Mouse (Mus musculus): ENCODE measurements at regions not wholly inside any gene's neighbourhood (a gene's known extent, or its start where the extent isn't known, plus 50 kb on each side); places are given as distances from the start of the nearest gene placed in this dataset.

DNA sequence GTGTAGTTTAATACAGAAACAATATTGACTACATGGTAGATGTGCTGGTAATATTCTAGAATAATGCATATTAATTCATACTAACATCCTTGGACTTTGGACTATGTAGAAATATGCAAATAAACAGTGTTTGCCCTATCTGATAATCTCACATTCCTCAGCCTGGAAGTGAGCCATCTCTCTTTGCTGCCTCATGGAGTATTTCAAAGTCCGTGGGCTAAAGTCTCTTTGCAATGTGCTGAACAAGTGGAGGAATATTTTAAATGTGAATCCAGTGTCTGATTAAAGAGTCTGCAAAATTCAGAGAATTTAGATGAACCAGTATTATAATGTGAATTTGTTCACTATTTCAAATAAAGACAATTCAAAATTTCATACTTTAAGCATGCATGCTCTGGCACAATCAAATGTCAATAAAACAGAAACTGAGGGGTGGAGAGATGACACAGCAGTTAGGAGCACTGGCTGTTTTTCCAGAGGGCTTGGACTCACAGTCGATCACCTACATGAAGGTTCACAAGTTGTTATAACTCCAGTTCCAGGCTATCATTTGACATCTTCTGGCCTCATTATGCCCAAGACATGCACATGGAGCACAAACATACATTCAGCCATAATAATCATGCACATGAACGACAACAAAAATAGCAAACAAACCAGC, 487.6 kb upstream of the Adamts5 start:
- peak; percentile 98 for DNase-seq (ENCODE audit: extremely low read depth, low read depth, low spot score)
- TF ChIP-seq CTCF (IDR thresholded peaks at IDR 0.05; ENCODE audit: low read depth, low read length) = no peak
- no peak for TF ChIP-seq POLR2A (IDR thresholded peaks at IDR 0.05; ENCODE audit: extremely low read depth, insufficient read depth, low read length)

GRCm38 (mm10) chr16:86388128-86388527, 486.5 kb upstream of the Adamts5 start:
- Histone ChIP-seq H3K27ac (replicated peaks; ENCODE audit: insufficient read depth, low read depth, low read length) (no peak overlapping the region), H3K36me3 (ENCODE audit: control insufficient read depth, insufficient read depth, low read length) (no peaks in the 10 kb centered on the region), H3K4me1 (ENCODE audit: control insufficient read depth, insufficient read depth, low read length) (peaks cover 4% of the 10 kb centered on the region; the same call in 1 of the 2 replicates), H3K4me3 (ENCODE audit: insufficient read depth, low read depth, low read length) (no peak overlapping the region), H3K27me3 (ENCODE audit: control insufficient read depth, insufficient read depth, low read length) (no peaks in the 10 kb centered on the region), H3K9ac (ENCODE audit: low read depth, low read length) (no peak overlapping the region), H3K79me2 (ENCODE audit: control insufficient read depth, insufficient read depth, low read length) (no peaks in the 10 kb centered on the region)
- TF ChIP-seq POLR2A (IDR thresholded peaks at IDR 0.05; ENCODE audit: extremely low read depth, insufficient read depth, low read length) (no peak), CTCF (IDR thresholded peaks at IDR 0.05; ENCODE audit: low read depth, low read length) (no peak)
- no peak for DNase-seq (ENCODE audit: extremely low read depth, low read depth, low spot score)
- 88% methylated on average over 1 of the region's 1 CpGs for WGBS

More for the DNA sequence above, 487.6 kb upstream of the Adamts5 start:
- H3K4me3 ChIP-seq (ENCODE audit: insufficient read depth, low read depth, low read length) = no peak overlapping the region; the same call in 1 of the 2 replicates
- H3K36me3 ChIP-seq (ENCODE audit: control insufficient read depth, insufficient read depth, low read length) = no peaks in the 10 kb centered on the region
- peak overlapping the region; percentile 54 for H3K27ac ChIP-seq (replicated peaks; ENCODE audit: insufficient read depth, low read depth, low read length)
- H3K9ac ChIP-seq (ENCODE audit: low read depth, low read length) = no peak overlapping the region
- H3K4me1 ChIP-seq (ENCODE audit: control insufficient read depth, insufficient read depth, low read length) = peaks cover 4% of the 10 kb centered on the region; the same call in 1 of the 2 replicates
- no peaks in the 10 kb centered on the region for H3K27me3 ChIP-seq (ENCODE audit: control insufficient read depth, insufficient read depth, low read length)
- WGBS = 26% methylated on average over 3 of the region's 3 CpGs
- H3K79me2 ChIP-seq (ENCODE audit: control insufficient read depth, insufficient read depth, low read length) = no peaks in the 10 kb centered on the region

DNA sequence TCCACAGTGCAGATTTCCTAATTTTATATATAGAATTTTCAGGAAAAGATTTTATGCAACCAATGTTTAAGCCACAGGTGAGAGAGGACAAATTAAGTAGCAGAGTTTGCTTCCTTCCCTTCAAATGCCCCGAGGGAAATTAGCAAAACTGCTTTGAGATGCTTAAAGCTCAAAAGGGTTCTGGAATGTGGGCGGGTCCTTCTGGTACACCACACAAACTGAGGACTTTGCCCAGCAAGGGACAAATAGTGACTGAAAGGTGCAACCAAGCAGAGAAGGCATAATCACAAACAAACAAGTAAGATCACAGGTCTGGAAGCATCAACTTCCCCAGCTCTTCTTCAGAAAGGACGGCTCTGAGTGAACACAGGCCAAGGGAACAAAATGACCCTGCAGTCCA, 476.4 kb upstream of the Adamts5 start:
- no peaks in the 10 kb centered on the region for H3K4me1 ChIP-seq (ENCODE audit: control insufficient read depth, insufficient read depth, low read length)
- H3K79me2 ChIP-seq (ENCODE audit: control insufficient read depth, insufficient read depth, low read length) = no peaks in the 10 kb centered on the region
- H3K27ac ChIP-seq (replicated peaks; ENCODE audit: insufficient read depth, low read depth, low read length) = no peak overlapping the region
- WGBS = 53% methylated on average over 3 of the region's 3 CpGs
- H3K9ac ChIP-seq (ENCODE audit: low read depth, low read length) = no peak overlapping the region
- H3K4me3 ChIP-seq (ENCODE audit: insufficient read depth, low read depth, low read length) = no peak overlapping the region
- peak; percentile 28 for DNase-seq (ENCODE audit: extremely low read depth, low read depth, low spot score)
- H3K27me3 ChIP-seq (ENCODE audit: control insufficient read depth, insufficient read depth, low read length) = no peaks in the 10 kb centered on the region
- no peak for TF ChIP-seq POLR2A (IDR thresholded peaks at IDR 0.05; ENCODE audit: extremely low read depth, insufficient read depth, low read length)
- no peak for TF ChIP-seq CTCF (IDR thresholded peaks at IDR 0.05; ENCODE audit: low read depth, low read length)
- no peaks in the 10 kb centered on the region for H3K36me3 ChIP-seq (ENCODE audit: control insufficient read depth, insufficient read depth, low read length)

- 79% methylated on average over 4 of the region's 4 CpGs for WGBS
These were observed 470.0 kb upstream of the Adamts5 start for GRCm38 (mm10) chr16:86371652-86372051.

DNA sequence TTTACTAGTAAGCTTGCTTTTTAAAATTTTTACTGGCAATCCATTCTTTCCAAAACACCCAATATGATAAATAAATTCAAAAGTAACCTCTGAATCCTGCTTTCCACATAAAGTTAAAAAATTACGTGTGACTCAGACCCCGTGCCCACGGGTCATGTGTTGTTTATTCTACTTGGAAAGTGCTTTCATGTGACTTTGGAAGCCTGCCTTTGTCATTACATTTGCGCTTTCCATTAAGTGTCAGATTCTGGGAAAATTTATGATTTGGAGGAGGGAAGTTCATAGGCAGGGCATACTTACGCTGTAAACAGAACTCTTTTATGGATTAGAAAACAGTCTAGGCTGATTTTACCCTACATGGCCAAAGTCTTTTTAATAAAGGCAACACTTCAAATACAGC, 466.8 kb upstream of the Adamts5 start:
- Histone ChIP-seq H3K27ac (replicated peaks; ENCODE audit: insufficient read depth, low read depth, low read length) (no peak overlapping the region), H3K36me3 (ENCODE audit: control insufficient read depth, insufficient read depth, low read length) (no peaks in the 10 kb centered on the region), H3K4me3 (ENCODE audit: insufficient read depth, low read depth, low read length) (no peak overlapping the region), H3K9ac (ENCODE audit: low read depth, low read length) (no peak overlapping the region), H3K79me2 (ENCODE audit: control insufficient read depth, insufficient read depth, low read length) (no peaks in the 10 kb centered on the region), H3K27me3 (ENCODE audit: control insufficient read depth, insufficient read depth, low read length) (no peaks in the 10 kb centered on the region), H3K4me1 (ENCODE audit: control insufficient read depth, insufficient read depth, low read length) (no peaks in the 10 kb centered on the region)
- WGBS = 77% methylated on average over 5 of the region's 5 CpGs
- DNase-seq (ENCODE audit: extremely low read depth, low read depth, low spot score) = no peak
- TF ChIP-seq CTCF (IDR thresholded peaks at IDR 0.05; ENCODE audit: low read depth, low read length) = no peak
- TF ChIP-seq POLR2A (IDR thresholded peaks at IDR 0.05; ENCODE audit: extremely low read depth, insufficient read depth, low read length) = no peak

More at GRCm38 (mm10) chr16:86371652-86372051, 470.0 kb upstream of the Adamts5 start:
- Histone ChIP-seq H3K27me3 (ENCODE audit: control insufficient read depth, insufficient read depth, low read length) (no peaks in the 10 kb centered on the region), H3K9ac (ENCODE audit: low read depth, low read length) (no peak overlapping the region), H3K36me3 (ENCODE audit: control insufficient read depth, insufficient read depth, low read length) (no peaks in the 10 kb centered on the region), H3K27ac (replicated peaks; ENCODE audit: insufficient read depth, low read depth, low read length) (no peak overlapping the region), H3K79me2 (ENCODE audit: control insufficient read depth, insufficient read depth, low read length) (no peaks in the 10 kb centered on the region), H3K4me3 (ENCODE audit: insufficient read depth, low read depth, low read length) (no peak overlapping the region), H3K4me1 (ENCODE audit: control insufficient read depth, insufficient read depth, low read length) (no peaks in the 10 kb centered on the region)
- TF ChIP-seq CTCF (IDR thresholded peaks at IDR 0.05; ENCODE audit: low read depth, low read length) (no peak), POLR2A (IDR thresholded peaks at IDR 0.05; ENCODE audit: extremely low read depth, insufficient read depth, low read length) (no peak)
- no peak for DNase-seq (ENCODE audit: extremely low read depth, low read depth, low spot score)

DNA sequence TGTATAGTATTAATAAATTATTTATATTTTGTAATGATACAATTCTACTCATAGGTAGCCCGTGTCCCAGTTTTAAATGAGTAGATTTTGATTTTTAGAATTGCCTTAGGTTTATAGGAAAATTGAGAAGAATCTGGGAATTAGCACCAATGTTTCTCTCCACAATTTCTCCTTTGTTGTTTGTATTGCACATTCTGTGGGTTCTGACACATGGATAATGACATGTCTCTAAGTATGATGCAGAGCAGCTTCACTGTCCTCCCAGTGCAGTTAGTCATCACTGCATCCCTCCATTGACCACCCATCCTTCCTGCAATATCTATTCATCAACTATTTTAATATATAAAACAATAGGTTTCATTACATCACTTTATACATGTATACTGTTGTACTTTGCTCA, 464.6 kb upstream of the Adamts5 start:
- Histone ChIP-seq H3K4me3 (ENCODE audit: insufficient read depth, low read depth, low read length) (no peak overlapping the region), H3K36me3 (ENCODE audit: control insufficient read depth, insufficient read depth, low read length) (no peaks in the 10 kb centered on the region), H3K4me1 (ENCODE audit: control insufficient read depth, insufficient read depth, low read length) (no peaks in the 10 kb centered on the region), H3K27ac (replicated peaks; ENCODE audit: insufficient read depth, low read depth, low read length) (no peak overlapping the region), H3K9ac (ENCODE audit: low read depth, low read length) (no peak overlapping the region), H3K27me3 (ENCODE audit: control insufficient read depth, insufficient read depth, low read length) (no peaks in the 10 kb centered on the region), H3K79me2 (ENCODE audit: control insufficient read depth, insufficient read depth, low read length) (no peaks in the 10 kb centered on the region)
- TF ChIP-seq POLR2A (IDR thresholded peaks at IDR 0.05; ENCODE audit: extremely low read depth, insufficient read depth, low read length) = no peak
- no peak for TF ChIP-seq CTCF (IDR thresholded peaks at IDR 0.05; ENCODE audit: low read depth, low read length)
- DNase-seq (ENCODE audit: extremely low read depth, low read depth, low spot score) = no peak
- WGBS = 94% methylated on average over 1 of the region's 1 CpGs

All from liver, adult 2 months (tissue).